ENCODE assay signal across 8 mouse cellular contexts in genomic region chr7:28371514-28371989, GRCm38 (mm10). TPM values are rescaled to one million over a fixed set of nuclear protein-coding genes. Genes with fewer than 3 reads are reported as not detected.
DNase-seq lines count a peak whose midpoint lies in the region; ATAC-seq and TF ChIP-seq lines count a peak whose summit lies in the region.

No protein-coding gene starts in this region.

- no peak for TF ChIP-seq CTCF in brain, embryonic 14.5 days (IDR thresholded peaks at IDR 0.05; ENCODE audit: borderline replicate concordance, extremely low read depth, insufficient read depth, insufficient read length)
- TF ChIP-seq CTCF in lung, embryonic 14.5 days (IDR thresholded peaks at IDR 0.05; ENCODE audit: low read depth) = no peak

- 0 out of 2 replicates have a peak, but pooled peaks have one; percentile 6 for TF ChIP-seq POLR2A in brain, embryonic 14.5 days (IDR thresholded peaks at IDR 0.05; ENCODE audit: borderline replicate concordance, extremely low read depth, insufficient read depth, insufficient read length, poor library complexity, severe bottlenecking)

- H3K27ac ChIP-seq in lung, embryonic 14.5 days (ENCODE audit: low read depth) = peak overlapping the region; percentile 97

- no peaks in the 10 kb centered on the region for H3K27me3 ChIP-seq in lung, embryonic 14.5 days (ENCODE audit: insufficient read depth, low read length)

- H3K9me3 ChIP-seq in lung, embryonic 14.5 days (ENCODE audit: low read depth, low read length) = no peaks in the 10 kb centered on the region

- WGBS in lung, embryonic 14.5 days = under 1% methylated on average over 40 of the region's 43 CpGs

- peak overlapping the region; percentile 88 for H3K4me2 ChIP-seq in lung, embryonic 14.5 days

- H3K4me3 ChIP-seq in lung, embryonic 14.5 days (ENCODE audit: low read depth, low read length) = peak overlapping the region; percentile 87

- peaks cover 13% of the 10 kb centered on the region; the same call in 1 of the 2 replicates for H3K4me1 ChIP-seq in lung, embryonic 14.5 days (ENCODE audit: insufficient read depth)

- peak; percentile 63 for DNase-seq in CD4-positive helper T cell, adult 2 months (ENCODE audit: low read depth, low spot score)
- peak; percentile 66 for DNase-seq in brain, embryonic 14.5 days (ENCODE audit: low read depth)
- DNase-seq in heart, adult 18-20 months = peak; percentile 78 to 88
- peak; percentile 60 for DNase-seq in kidney, adult 11 months
- peak; percentile 83 for DNase-seq in lung, embryonic 14.5 days
- peak; percentile 51 for DNase-seq in ovary, postnatal 14 days (ENCODE audit: low spot score)
- DNase-seq in cerebellum, adult 8-10 months = no peak

- ATAC-seq in lung, embryonic 14.5 days (ENCODE audit: insufficient read depth) = peak; percentile 11; the same call in 1 of the 2 replicates
- no peak for ATAC-seq in inflammation-experienced regulatory T-cells, adult 6 months

- peak overlapping the region; percentile 96 for H3K9ac ChIP-seq in lung, embryonic 14.5 days

- peaks cover 39% of the 10 kb centered on the region for H3K36me3 ChIP-seq in lung, embryonic 14.5 days (ENCODE audit: insufficient read depth)

RNA-seq across cellular contexts. Expression of gene Plekhg2, which starts 0.8 kb away (rescaled TPM):
- polyA plus RNA-seq in brain, embryonic 14.5 days (2012; rRNA removed) = 20.2 and 35.0 TPM in 2 replicates
- total RNA-seq in heart, adult 18-20 months (2021) = 10 to 100 TPM; 11.3 to 13.4 TPM
- 74.1 and 75.1 TPM in 2 replicates for polyA plus RNA-seq in lung, embryonic 14.5 days (2014; fragmentation: Nextera tagmentation; extraction: Ambion mirVana)
- polyA plus RNA-seq in inflammation-experienced regulatory T-cells, adult 6 months (2017; shearing (Covaris generic)) = 100 to 1,000 TPM in 1 of 3 experiments, 10 to 100 TPM in 2; 48.5 to 102 (median 74.0) TPM

RNA-seq across cellular contexts. Expression of gene Zfp36, which starts 8.5 kb away (rescaled TPM):
- 4.1 and 4.3 TPM in 2 replicates for polyA plus RNA-seq in brain, embryonic 14.5 days (2012; rRNA removed)
- total RNA-seq in heart, adult 18-20 months (2021) = 10 to 100 TPM; 18.4 to 27.3 TPM
- 12.9 and 13.2 TPM in 2 replicates for polyA plus RNA-seq in lung, embryonic 14.5 days (2014; fragmentation: Nextera tagmentation; extraction: Ambion mirVana)
- polyA plus RNA-seq in inflammation-experienced regulatory T-cells, adult 6 months (2017; shearing (Covaris generic)) = 100 to 1,000 TPM; 100 to 211 (median 148) TPM

RNA-seq across cellular contexts. Expression of gene Med29, which starts 21.0 kb away (rescaled TPM):
- 46.5 and 57.7 TPM in 2 replicates for polyA plus RNA-seq in brain, embryonic 14.5 days (2012; rRNA removed)
- total RNA-seq in heart, adult 18-20 months (2021) = 10 to 100 TPM; 21.8 TPM
- polyA plus RNA-seq in lung, embryonic 14.5 days (2014; fragmentation: Nextera tagmentation; extraction: Ambion mirVana) = 45.9 and 49.1 TPM in 2 replicates
- 10 to 100 TPM; 26.2 to 33.0 (median 32.5) TPM for polyA plus RNA-seq in inflammation-experienced regulatory T-cells, adult 6 months (2017; shearing (Covaris generic))

RNA-seq across cellular contexts. Expression of gene Rps16, which starts 21.1 kb away (rescaled TPM):
- 1,173 and 1,238 TPM in 2 replicates for polyA plus RNA-seq in brain, embryonic 14.5 days (2012; rRNA removed)
- 100 to 1,000 TPM; 517 to 602 TPM for total RNA-seq in heart, adult 18-20 months (2021)
- 1,310 and 1,324 TPM in 2 replicates for polyA plus RNA-seq in lung, embryonic 14.5 days (2014; fragmentation: Nextera tagmentation; extraction: Ambion mirVana)
- 1,000 to 10,000 TPM in 2 of 3 experiments, 100 to 1,000 TPM in 1; 937 to 1,605 (median 1,546) TPM for polyA plus RNA-seq in inflammation-experienced regulatory T-cells, adult 6 months (2017; shearing (Covaris generic))

RNA-seq across cellular contexts. Expression of gene Paf1, which starts 21.2 kb away (rescaled TPM):
- 95.0 and 105 TPM in 2 replicates for polyA plus RNA-seq in brain, embryonic 14.5 days (2012; rRNA removed)
- 10 to 100 TPM; 39.5 to 44.5 TPM for total RNA-seq in heart, adult 18-20 months (2021)
- polyA plus RNA-seq in lung, embryonic 14.5 days (2014; fragmentation: Nextera tagmentation; extraction: Ambion mirVana) = 73.1 and 75.4 TPM in 2 replicates
- polyA plus RNA-seq in inflammation-experienced regulatory T-cells, adult 6 months (2017; shearing (Covaris generic)) = 10 to 100 TPM; 46.2 to 59.4 (median 51.8) TPM
